Mouse (Mus musculus): Measurements from ENCODE around the gene Gmip. TPM values are rescaled to one million over a fixed set of nuclear protein-coding genes. Genes with fewer than 3 reads are reported as not detected.
A peak's percentile ranks its signal among the peaks of the same experiment; 100 is the strongest.

The Gmip gene
- polyA plus RNA-seq, 1 experiment: 58.3 TPM

GRCm38 (mm10) chr8:69789105-69789504 is 19.4 kb upstream of the Gmip start:
- no peak overlapping the region for H3K27ac ChIP-seq (ENCODE audit: insufficient read depth, low read depth, low read length)
- no peaks in the 10 kb centered on the region for H3K27me3 ChIP-seq (ENCODE audit: control insufficient read depth, insufficient read depth, low read length)
- 86% methylated on average over 5 of the region's 5 CpGs for WGBS
- peaks cover 4% of the 10 kb centered on the region; the same call in 1 of the 2 replicates for H3K4me1 ChIP-seq (ENCODE audit: control insufficient read depth, insufficient read depth, insufficient read length, low read length)
- H3K4me3 ChIP-seq (ENCODE audit: low read depth, low read length): no peak overlapping the region
- TF ChIP-seq POLR2A (IDR thresholded peaks at IDR 0.05; ENCODE audit: low read depth, low read length): no peak
- no peak for TF ChIP-seq CTCF (IDR thresholded peaks at IDR 0.05; ENCODE audit: extremely low read depth, insufficient read length, insufficient replicate concordance, low read depth, low read length)
- H3K36me3 ChIP-seq (ENCODE audit: control insufficient read depth, insufficient read depth, low read length): peaks cover 3% of the 10 kb centered on the region; the same call in 1 of the 2 replicates

GRCm38 (mm10) chr8:69789731-69790130 is 18.7 kb upstream of the Gmip start:
- no peak overlapping the region for H3K27ac ChIP-seq (ENCODE audit: insufficient read depth, low read depth, low read length)
- H3K27me3 ChIP-seq (ENCODE audit: control insufficient read depth, insufficient read depth, low read length): no peaks in the 10 kb centered on the region
- H3K4me1 ChIP-seq (ENCODE audit: control insufficient read depth, insufficient read depth, insufficient read length, low read length): peaks cover 4% of the 10 kb centered on the region; the same call in 1 of the 2 replicates
- H3K4me3 ChIP-seq (ENCODE audit: low read depth, low read length): no peak overlapping the region
- 27% methylated on average over 5 of the region's 5 CpGs for WGBS
- peaks cover 9% of the 10 kb centered on the region for H3K36me3 ChIP-seq (ENCODE audit: control insufficient read depth, insufficient read depth, low read length)
- TF ChIP-seq CTCF (IDR thresholded peaks at IDR 0.05; ENCODE audit: extremely low read depth, insufficient read length, insufficient replicate concordance, low read depth, low read length) (no peak), POLR2A (IDR thresholded peaks at IDR 0.05; ENCODE audit: low read depth, low read length) (no peak)

- H3K4me3 ChIP-seq (ENCODE audit: low read depth, low read length): peak overlapping the region; percentile 97
- H3K27ac ChIP-seq (ENCODE audit: insufficient read depth, low read depth, low read length): peak overlapping the region; percentile 96
- no peaks in the 10 kb centered on the region for H3K27me3 ChIP-seq (ENCODE audit: control insufficient read depth, insufficient read depth, low read length)
- no peak for TF ChIP-seq CTCF (IDR thresholded peaks at IDR 0.05; ENCODE audit: extremely low read depth, insufficient read length, insufficient replicate concordance, low read depth, low read length)
- TF ChIP-seq POLR2A (IDR thresholded peaks at IDR 0.05; ENCODE audit: low read depth, low read length): no peak
- peaks cover 14% of the 10 kb centered on the region for H3K36me3 ChIP-seq (ENCODE audit: control insufficient read depth, insufficient read depth, low read length)
- H3K4me1 ChIP-seq (ENCODE audit: control insufficient read depth, insufficient read depth, insufficient read length, low read length): peaks cover 4% of the 10 kb centered on the region; the same call in 1 of the 2 replicates
- WGBS: 15% methylated on average over 11 of the region's 11 CpGs
Observed at GRCm38 (mm10) chr8:69790364-69790763, 18.1 kb upstream of the Gmip start.

DNA sequence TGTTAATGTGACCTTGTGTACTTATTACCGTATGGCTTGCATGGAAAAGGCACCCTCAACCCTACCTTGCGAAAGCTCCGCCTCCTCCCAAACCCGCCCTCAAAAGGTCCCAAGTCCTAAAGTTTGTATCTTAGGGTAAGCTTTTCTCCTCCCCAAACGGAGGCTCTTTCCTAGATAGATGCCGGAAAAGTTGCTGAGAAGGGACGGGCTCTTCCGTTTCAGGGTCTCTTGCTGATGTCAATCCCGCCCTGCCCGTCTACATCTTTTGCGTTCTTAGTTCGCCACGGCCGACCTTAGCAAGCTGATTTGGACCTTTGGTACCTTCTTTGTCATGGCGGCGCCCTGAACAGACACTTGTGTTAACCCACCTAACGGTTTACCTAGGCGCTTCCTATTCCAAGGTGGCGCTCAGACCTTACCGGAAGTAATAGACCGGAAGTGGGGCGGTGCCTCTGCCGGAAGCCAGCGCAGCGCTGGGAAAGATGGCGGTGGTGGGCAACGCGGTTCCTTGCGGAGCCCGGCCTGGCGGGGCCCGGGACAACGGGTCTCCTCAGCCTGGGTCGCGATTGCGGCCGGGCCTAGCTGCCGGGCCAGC is 17.6 kb upstream of the Gmip start, which contains the start of the genes Atp13a1 and Zfp866:
Gene Atp13a1, plus strand, starts transcription at position 391 of the 595 bp plus-strand sequence.
Gene Zfp866, minus strand, starts transcription at position 406 of the 595 bp plus-strand sequence.
- peaks cover 17% of the 10 kb centered on the region for H3K36me3 ChIP-seq (ENCODE audit: control insufficient read depth, insufficient read depth, low read length)
- H3K4me1 ChIP-seq (ENCODE audit: control insufficient read depth, insufficient read depth, insufficient read length, low read length): peaks cover 4% of the 10 kb centered on the region; the same call in 1 of the 2 replicates
- under 1% methylated on average over 38 of the region's 38 CpGs for WGBS
- no peaks in the 10 kb centered on the region for H3K27me3 ChIP-seq (ENCODE audit: control insufficient read depth, insufficient read depth, low read length)
- TF ChIP-seq POLR2A (IDR thresholded peaks at IDR 0.05; ENCODE audit: low read depth, low read length) (peak; percentile 62; the same call in 1 of the 2 replicates), CTCF (IDR thresholded peaks at IDR 0.05; ENCODE audit: extremely low read depth, insufficient read length, insufficient replicate concordance, low read depth, low read length) (no peak)
- peak within 1 kb of the TSS; percentile 97 for H3K4me3 ChIP-seq (ENCODE audit: low read depth, low read length)
- H3K27ac ChIP-seq (ENCODE audit: insufficient read depth, low read depth, low read length): peak within 1 kb of the TSS; percentile 96

GRCm38 (mm10) chr8:69791415-69792068 is 16.9 kb upstream of the Gmip start:
- peaks cover 4% of the 10 kb centered on the region; the same call in 1 of the 2 replicates for H3K4me1 ChIP-seq (ENCODE audit: control insufficient read depth, insufficient read depth, insufficient read length, low read length)
- peak overlapping the region; percentile 97 for H3K4me3 ChIP-seq (ENCODE audit: low read depth, low read length)
- H3K36me3 ChIP-seq (ENCODE audit: control insufficient read depth, insufficient read depth, low read length): peaks cover 23% of the 10 kb centered on the region
- no peak for TF ChIP-seq CTCF (IDR thresholded peaks at IDR 0.05; ENCODE audit: extremely low read depth, insufficient read length, insufficient replicate concordance, low read depth, low read length)
- no peak for TF ChIP-seq POLR2A (IDR thresholded peaks at IDR 0.05; ENCODE audit: low read depth, low read length)
- WGBS: under 1% methylated on average over 48 of the region's 48 CpGs
- peak overlapping the region; percentile 60 for H3K27ac ChIP-seq (ENCODE audit: insufficient read depth, low read depth, low read length)
- H3K27me3 ChIP-seq (ENCODE audit: control insufficient read depth, insufficient read depth, low read length): no peaks in the 10 kb centered on the region

GRCm38 (mm10) chr8:69793666-69794065 is 14.8 kb upstream of the Gmip start:
- H3K27me3 ChIP-seq (ENCODE audit: control insufficient read depth, insufficient read depth, low read length): no peaks in the 10 kb centered on the region
- TF ChIP-seq POLR2A (IDR thresholded peaks at IDR 0.05; ENCODE audit: low read depth, low read length) (no peak), CTCF (IDR thresholded peaks at IDR 0.05; ENCODE audit: extremely low read depth, insufficient read length, insufficient replicate concordance, low read depth, low read length) (no peak)
- WGBS: 84% methylated on average over 4 of the region's 4 CpGs
- no peak overlapping the region for H3K4me3 ChIP-seq (ENCODE audit: low read depth, low read length)
- peaks cover 4% of the 10 kb centered on the region; the same call in 1 of the 2 replicates for H3K4me1 ChIP-seq (ENCODE audit: control insufficient read depth, insufficient read depth, insufficient read length, low read length)
- H3K27ac ChIP-seq (ENCODE audit: insufficient read depth, low read depth, low read length): no peak overlapping the region
- peaks cover 44% of the 10 kb centered on the region for H3K36me3 ChIP-seq (ENCODE audit: control insufficient read depth, insufficient read depth, low read length)

GRCm38 (mm10) chr8:69794096-69794495 is 14.4 kb upstream of the Gmip start:
- no peak overlapping the region for H3K4me3 ChIP-seq (ENCODE audit: low read depth, low read length)
- WGBS: 86% methylated on average over 3 of the region's 3 CpGs
- H3K36me3 ChIP-seq (ENCODE audit: control insufficient read depth, insufficient read depth, low read length): peaks cover 48% of the 10 kb centered on the region
- H3K27me3 ChIP-seq (ENCODE audit: control insufficient read depth, insufficient read depth, low read length): no peaks in the 10 kb centered on the region
- no peak overlapping the region for H3K27ac ChIP-seq (ENCODE audit: insufficient read depth, low read depth, low read length)
- peaks cover 4% of the 10 kb centered on the region; the same call in 1 of the 2 replicates for H3K4me1 ChIP-seq (ENCODE audit: control insufficient read depth, insufficient read depth, insufficient read length, low read length)
- TF ChIP-seq POLR2A (IDR thresholded peaks at IDR 0.05; ENCODE audit: low read depth, low read length) (no peak), CTCF (IDR thresholded peaks at IDR 0.05; ENCODE audit: extremely low read depth, insufficient read length, insufficient replicate concordance, low read depth, low read length) (no peak)
